Mouse (Mus musculus) left cerebral cortex, postnatal 10 days (tissue): ENCODE measurements around the gene Pard6a. TPM values are rescaled to one million over a fixed set of nuclear protein-coding genes. Genes with fewer than 3 reads are reported as not detected.

Experiments
- DNase-seq, 2 experiments: peaks; one replicate each; pipeline ENCODE4 v3.0.0; 2021 to 2022; ENCODE audit warnings: low spot score in 2 of 2, mixed read lengths in 1 of 2; ENCODE audit errors: extremely low spot score in 1 of 2
- intact Hi-C: fragments of 180-260 bp; cut with DNase I; formaldehyde crosslinking; loops from one replicate; pipeline ENCODE4 v1.15.1; 2025
- total RNA-seq, 2 experiments: library from RNA; stranded (reverse); gene quantifications; 2 replicates each; pipeline ENCODE4 v1.2.3; 2021

The Pard6a gene
- total RNA-seq = 10 to 100 TPM; 40.7 to 44.1 TPM

DNA sequence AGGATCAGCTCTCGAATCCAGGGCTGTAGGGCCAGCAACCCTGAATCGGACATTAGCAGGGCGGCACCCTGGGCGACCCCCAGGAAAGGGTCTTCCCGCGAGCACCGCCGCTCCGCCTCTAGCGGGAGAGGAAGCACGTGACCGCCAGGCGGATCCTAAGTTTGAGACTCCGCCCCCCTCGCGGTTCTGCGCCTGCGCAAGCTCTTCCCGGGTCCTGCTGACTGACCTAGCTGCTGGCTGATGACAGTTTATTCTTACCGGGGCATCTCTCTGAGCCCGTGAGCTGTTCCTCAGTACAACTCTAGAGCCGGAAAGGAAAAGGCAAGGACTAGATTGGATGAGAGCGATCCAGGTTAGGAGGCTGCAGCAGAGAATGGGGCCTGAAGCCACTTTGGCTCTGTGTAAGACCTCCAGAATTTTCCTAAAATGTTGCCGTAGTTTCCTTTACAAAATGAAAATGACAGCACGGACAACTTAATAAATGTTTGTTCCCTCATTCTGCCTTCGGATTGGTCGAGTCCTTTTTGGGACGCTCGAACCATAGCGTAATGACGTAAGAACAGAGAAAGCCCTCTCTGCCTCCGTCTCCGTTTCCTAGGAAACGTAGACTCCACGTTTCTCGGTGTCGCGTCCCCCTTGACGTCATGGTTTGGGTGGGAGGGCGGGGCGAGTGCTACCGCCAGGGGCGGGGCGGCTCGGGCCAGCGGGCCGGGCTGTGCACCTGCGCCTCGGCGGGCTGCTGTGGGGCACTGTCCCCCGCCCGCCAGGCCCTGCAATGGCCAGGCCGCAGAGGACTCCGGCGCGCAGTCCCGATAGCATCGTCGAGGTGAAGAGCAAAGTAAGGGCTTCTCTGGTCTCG is at the start of gene Pard6a, which contains the start of gene Acd:
Gene Pard6a, plus strand, starts transcription at position 183 of the 859 bp plus-strand sequence.
Gene Acd, minus strand, starts transcription at position 137 of the 859 bp plus-strand sequence.
- intact Hi-C loops = no loop called here
- peak; percentile 93 to 95 for DNase-seq

GRCm38 (mm10) chr8:105657641-105658040 is 43.3 kb upstream of the Pard6a start:
- DNase-seq = no peak
- intact Hi-C loops = no loop called here

GRCm38 (mm10) chr8:105661167-105661566 is 39.8 kb upstream of the Pard6a start:
- no peak for DNase-seq

GRCm38 (mm10) chr8:105677891-105678290 is 23.1 kb upstream of the Pard6a start:
- no peak for DNase-seq
- intact Hi-C loops = no loop called here

More at GRCm38 (mm10) chr8:105661167-105661566, 39.8 kb upstream of the Pard6a start:
- intact Hi-C loops = no loop called here

DNA sequence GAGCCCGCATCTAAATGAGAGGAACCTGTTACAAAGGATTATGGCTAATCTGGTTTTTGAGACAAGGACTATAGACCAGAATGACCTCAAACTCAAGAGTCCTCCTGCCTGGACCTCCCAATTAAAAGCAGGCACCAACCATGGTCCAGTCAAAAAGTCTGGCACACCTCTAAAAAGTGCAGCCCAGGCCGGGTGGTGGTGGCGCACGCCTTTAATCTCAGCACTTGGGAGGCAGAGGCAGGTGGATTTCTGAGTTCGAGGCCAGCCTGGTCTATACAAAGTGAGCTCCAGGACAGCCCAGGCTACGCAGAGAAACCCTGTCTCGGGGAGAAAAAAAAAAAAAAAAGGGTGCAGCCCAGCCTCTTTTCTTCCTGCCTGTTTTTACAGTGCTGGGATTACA is 15.6 kb upstream of the Pard6a start:
- DNase-seq = no peak
- intact Hi-C loops = no loop called here

DNA sequence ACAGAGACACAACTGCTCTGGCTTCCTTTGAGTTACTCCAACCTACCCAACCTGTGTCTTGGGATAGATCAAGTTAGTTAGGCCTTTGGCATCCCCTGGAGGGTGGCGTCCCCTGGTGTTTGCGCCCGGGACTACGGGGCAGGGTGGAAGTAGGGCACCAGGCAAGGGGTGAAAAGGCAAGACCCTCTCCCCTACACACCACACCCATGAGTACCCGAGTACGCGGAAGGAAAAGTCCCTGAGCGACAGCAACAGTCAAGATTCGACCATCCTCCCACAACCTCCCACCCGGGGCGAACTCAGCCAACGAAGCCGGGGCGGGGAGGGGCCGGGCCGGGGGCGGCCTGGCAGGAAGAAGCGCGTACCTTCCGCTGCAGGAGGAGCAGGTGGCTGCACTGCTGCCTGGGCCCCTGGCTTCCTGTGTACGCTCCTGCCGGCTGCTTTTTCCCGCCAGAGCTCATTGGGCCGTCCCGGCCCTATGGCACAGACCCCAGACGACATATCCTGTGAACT is 15.1 kb upstream of the Pard6a start, which contains the start of gene Carmil2:
Gene Carmil2, plus strand, starts transcription at position 479 of the 513 bp plus-strand sequence.
- intact Hi-C loops = no loop called here
- DNase-seq = peak in 1 of 2 experiments; percentile 69

- intact Hi-C loops = no loop called here
- DNase-seq = no peak
Measured at GRCm38 (mm10) chr8:105686551-105686950, 14.4 kb upstream of the Pard6a start.

DNA sequence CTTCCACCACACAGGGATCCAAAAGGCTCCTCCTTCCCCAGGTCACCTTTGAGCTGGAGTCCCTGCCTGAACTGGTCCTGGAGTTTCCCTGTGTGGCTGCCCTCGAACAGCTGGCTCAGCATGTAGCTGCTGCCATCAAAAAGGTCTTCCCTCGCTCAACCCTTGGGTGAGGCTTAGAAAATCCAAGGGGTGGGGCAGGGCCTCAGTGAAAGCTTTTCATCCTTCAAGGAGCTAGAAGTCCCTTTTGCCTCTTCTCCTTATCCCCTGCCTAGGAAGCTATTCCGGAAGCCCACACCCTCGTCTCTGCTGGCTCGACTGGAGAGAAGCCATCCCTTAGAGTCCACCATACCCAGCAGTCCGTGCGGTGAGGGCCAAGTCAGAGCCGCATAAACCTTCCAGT is 13.4 kb upstream of the Pard6a start:
- intact Hi-C loops = no loop called here
- no peak for DNase-seq

DNA sequence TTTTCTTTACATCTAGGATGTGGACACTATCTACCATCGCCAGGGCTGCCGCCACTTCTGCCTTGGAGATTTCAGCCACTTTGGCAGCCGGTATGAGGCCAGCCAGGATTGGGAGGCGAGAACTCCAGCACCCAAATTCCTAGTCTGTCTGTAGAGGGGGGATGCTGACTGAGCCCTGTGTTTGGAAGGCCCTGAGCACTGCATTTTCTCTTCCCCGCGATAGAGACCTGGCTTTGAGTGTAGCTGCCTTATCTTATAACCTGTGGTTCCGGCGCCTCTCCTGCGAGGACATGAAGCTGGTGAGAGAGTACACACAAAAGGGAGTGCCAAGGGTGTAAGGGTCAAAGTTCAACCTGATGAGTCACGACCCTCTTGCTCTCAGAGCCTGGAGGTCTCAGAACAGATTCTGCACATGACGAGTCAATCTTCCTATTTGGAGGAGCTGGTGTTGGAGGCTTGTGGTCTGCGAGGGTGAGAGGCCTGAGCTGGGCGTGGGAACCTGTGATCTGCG is 12.7 kb upstream of the Pard6a start:
- DNase-seq = no peak
- intact Hi-C loops = no loop called here

GRCm38 (mm10) chr8:105689256-105689982 is 11.5 kb upstream of the Pard6a start:
- DNase-seq = no peak
- intact Hi-C loops = no loop called here

GRCm38 (mm10) chr8:105689983-105690360 is 11.0 kb upstream of the Pard6a start:
- intact Hi-C loops = no loop called here
- no peak for DNase-seq

DNA sequence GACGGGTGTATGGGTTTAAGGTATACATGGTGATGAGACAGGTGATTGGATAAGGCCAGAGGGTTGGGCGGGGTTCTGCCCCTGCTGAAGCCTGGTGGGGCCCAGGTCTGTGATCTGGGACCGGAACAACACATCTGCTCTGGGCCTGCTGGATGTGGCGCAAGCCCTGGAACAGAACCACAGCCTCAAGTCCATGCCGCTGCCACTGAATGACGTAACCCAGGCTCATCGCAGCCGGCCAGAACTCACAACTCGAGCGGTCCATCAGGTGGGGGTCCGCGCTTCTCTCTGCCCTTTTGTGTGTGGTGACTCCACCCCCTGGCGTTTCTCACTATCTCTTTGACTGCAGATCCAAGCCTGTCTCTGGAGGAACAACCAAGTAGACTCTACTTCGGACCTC is 10.0 kb upstream of the Pard6a start:
- intact Hi-C loops = no loop called here
- DNase-seq = no peak

- DNase-seq = no peak
Measured at GRCm38 (mm10) chr8:105692449-105693182, 8.3 kb upstream of the Pard6a start.

GRCm38 (mm10) chr8:105693648-105694047 is 7.3 kb upstream of the Pard6a start:
- intact Hi-C loops = no loop called here

More at GRCm38 (mm10) chr8:105692449-105693182, 8.3 kb upstream of the Pard6a start:
- intact Hi-C loops = no loop called here

DNA sequence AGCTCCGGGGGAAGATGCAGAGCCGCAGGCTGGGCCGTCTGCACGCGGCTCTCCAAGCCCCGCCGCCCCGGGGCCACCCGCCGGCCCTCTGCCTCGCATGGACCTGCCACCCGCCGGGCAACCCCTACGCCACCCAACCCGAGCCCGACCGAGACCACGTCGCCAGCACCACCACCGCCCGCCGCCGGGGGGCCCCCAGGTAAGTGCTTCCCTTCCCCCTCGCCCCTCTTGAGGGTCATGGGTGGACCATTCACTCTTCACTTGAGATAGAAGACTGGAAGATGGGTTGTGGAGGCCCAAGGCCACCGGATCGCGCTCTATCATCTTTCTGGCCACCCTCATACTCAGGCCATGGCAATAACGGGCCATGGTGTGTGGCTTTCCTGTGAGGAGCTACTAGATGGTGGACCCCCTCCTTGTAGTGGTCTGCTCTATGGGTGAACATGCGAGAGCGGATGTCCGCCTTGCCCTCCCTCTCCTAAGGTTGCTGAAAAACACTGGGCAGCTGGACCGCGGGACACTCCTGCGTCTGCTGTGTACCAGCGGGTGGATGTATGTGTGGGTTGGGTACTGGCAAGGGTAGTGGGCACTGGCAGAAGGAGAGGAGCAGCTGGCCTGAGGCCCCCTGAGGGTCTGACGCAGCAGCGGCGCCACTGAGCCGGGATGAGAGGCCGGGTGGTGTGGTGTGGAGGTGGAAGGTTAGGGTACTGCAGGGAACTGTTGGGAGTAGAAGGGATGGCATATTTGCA is 6.7 kb upstream of the Pard6a start:
- intact Hi-C loops = no loop called here
- peak in 1 of 2 experiments; percentile 77 for DNase-seq

More at GRCm38 (mm10) chr8:105693648-105694047, 7.3 kb upstream of the Pard6a start:
- DNase-seq = peak; percentile 69 to 86

DNA sequence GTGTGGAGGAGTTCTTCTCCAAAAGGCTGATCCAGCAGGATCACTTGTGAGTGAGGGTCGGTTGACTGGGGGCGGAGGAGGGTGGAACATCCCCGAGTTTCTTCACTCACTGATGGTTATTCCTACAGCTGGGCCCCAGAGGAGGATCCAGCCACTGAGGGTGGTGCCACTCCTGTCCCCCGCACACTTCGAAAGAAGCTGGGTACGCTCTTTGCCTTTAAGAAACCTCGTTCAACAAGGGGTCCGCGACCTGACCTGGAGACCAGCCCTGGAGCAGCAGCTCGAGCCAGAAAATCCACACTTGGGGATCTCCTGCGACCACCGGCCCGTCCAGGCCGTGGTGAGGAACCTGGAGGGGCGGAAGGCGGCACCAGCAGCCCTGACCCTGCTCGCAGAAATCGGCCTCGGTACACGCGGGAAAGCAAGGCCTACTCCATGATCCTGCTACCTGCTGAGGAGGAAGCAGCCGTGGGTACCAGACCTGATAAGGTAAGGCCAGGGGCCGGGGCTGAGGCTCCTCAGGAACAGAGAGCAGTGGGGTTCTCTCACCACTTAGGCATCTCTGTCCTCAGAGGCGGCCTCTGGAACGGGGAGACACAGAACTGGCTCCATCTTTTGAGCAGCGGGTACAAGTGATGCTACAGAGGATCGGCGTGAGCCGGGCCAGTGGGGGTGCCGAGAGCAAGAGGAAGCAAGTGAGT is 5.7 kb upstream of the Pard6a start:
- DNase-seq = no peak
- intact Hi-C loops = loop anchor here (5.0 kb wide), 1 partner anchor 58 kb away; the partner anchor contains the start of genes Agrp and Ctcf

DNA sequence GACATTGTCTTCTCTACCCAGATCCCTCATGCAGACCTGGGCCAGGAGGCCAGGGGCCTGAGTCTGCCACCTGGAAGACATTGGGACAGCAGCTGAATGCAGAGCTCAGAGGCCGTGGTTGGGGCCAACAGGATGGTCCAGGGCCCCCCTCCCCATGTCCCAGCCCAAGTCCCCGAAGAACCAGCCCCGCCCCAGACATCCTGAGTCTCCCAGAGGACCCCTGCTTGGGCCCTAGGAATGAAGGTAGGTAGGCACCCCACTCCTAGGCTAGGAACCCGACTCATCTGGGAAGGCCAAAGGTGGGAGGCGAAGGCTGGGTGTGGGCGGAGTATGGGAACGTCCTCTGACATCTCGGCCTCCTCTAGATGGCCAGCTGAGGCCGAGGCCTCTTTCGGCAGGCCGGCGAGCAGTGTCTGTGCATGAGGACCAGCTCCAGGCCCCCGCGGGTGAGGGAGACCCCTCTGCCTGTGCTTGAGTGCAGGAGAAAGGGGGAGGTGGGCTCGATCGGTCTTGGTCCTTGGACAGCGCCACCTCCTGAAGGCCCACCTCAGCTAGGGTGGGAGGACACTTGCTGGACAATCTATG is 3.7 kb upstream of the Pard6a start:
- intact Hi-C loops = loop anchor here (5.0 kb wide), 1 partner anchor 60 kb away; the partner anchor contains the start of genes Agrp and Ctcf

More for the DNA sequence above, 3.7 kb upstream of the Pard6a start:
- DNase-seq = no peak
